Mouse (Mus musculus) heart, adult 8-10 months (tissue): ENCODE data around the gene Ing2. TPM values are rescaled to one million over a fixed set of nuclear protein-coding genes. Genes with fewer than 3 reads are reported as not detected.

Experiments
- DNase-seq: peaks from one replicate; pipeline ENCODE4 v3.0.0; 2022; ENCODE audit warnings: low spot score
- total RNA-seq, 4 experiments: library from RNA; stranded (reverse); gene quantifications; 2 replicates each; pipeline ENCODE4 v1.2.4; 2022

The Ing2 gene
- total RNA-seq, 4 experiments from 2014 or later: 5.4 to 6.7 (median 5.5) TPM

DNA sequence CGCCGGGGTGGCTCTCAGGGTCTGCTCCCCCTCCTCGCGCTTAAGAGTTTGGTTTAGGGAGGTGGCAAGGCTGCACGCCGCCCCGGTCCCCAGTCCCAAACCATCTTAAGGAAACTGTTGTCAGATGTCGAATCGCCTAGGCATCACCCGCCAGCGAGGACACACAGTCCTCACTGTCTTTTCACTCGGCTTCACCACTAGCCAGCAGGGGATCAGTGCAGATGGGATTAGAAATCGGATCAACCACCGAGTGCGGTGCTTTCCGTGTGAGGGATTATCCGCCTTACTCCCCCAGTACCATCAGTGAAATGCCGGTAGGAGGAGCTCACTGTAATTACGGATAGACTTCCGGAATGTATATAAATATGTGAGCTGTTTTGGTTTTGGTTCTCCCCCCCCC, 430 bp upstream of the Ing2 start:
- no peak for DNase-seq

DNA sequence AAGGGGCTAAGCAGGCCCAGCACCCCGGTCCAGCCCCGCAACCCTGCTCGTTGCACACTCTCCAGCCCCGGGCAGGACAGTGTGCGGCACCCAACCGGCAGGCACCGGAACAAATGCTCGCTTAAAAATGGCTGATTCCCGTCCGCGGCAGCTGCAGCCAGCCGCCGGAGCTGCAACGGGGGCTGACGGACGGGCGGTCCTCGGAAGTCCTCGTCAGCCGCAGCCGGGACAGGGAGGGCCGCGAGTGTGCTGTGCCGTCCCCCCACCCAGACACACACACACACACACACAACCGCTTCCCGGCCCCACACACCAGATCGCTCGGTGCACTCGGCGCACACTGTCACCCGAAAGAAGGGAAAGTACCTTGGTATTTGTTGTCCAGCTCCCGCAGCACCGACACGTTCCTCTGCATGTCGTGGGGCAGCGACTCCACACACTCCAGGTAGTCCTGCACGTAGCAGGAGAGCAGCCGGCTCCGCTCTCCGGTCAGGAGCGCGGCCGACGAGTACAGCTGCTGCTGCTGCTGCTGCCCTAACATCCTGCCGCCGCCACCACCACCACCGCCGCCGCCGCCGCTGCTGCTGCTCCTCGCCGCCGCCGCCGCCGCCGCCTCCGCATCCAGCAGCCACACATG, 1.1 kb downstream of the Ing2 start:
- no peak for DNase-seq

DNA sequence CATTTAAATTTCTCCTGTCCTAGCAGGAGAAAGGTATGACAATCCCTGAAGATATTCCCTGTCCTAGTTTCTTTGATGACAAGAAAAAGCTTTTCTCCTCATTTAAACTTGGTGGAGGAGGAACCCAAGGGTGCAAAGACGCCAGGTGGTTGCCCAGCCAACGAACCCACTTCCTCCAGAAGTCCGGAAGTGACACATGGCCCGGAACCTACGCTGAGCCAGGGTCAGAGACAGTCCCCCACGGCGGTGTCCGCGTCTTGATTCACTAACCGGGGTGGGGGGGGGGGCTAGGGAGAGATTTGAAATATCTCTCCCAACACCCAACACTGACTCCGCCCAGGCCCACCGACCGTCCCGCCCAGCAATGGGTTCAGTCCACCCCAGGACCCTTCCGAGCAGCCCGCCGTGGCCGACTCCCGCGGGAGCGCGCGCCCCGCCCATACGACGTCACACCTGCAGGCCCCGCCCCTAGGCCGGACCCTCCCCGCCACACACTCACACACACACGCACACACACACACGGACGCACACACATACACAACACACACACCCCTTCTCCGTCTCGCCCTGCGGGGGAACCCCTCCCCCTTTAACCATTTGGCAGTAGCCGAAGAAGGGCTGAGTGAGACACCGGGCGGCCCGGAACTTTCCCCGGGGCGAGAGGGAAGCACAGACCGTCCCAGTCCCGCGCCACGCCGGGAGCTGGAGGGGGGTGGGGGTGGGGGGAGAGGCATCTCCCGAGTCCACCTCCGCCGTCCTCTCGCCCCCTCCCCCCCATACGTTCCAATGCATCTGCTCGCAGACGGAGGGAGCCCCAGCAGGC, 1.8 kb downstream of the Ing2 start:
- peak; percentile 85 for DNase-seq

DNA sequence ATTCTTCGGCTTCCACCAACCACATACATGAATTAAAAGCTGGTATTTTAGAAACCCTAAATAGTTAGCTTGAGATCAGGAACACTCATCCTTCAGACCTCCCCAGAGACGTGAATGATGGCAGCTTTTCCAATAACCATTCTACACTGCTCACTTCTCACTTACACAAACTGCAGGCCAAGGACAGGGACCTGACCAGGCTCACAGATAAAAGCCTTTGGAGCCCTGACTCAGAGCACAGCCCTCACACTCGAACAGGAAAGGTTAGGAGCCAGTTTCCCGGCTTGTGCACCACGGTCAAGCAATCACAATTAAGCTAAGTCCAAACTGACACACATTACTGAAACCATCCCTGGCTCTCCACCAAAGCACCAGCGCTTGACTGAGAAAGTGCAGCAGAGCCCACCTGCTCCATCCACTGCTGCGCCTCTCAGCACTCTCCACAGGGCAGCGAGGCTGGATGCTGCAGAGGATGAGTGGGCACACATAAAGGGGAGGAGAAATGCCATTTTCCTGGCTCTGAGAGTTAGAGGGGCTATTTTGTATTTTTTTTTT, 11.0 kb downstream of the Ing2 start:
- DNase-seq: no peak

DNA sequence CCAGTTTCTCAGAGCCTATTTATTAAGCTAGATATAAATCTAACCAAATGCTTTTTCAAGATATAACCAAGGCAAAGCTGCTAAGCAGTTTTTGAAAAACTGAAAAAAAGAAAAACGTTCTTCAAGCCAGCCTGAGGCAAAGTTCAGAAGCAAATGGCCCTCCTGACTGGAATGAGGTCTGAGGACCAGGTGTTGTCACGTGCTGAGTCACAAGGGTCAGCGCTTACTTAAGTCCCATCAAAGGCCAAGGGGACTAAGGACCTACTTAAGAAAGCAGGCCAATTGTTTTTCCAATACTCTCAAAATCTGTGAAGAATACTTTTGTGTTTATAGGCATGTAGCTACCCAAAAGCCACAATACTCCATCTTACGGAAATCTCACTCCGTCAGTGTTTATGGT, 12.2 kb downstream of the Ing2 start:
- no peak for DNase-seq

DNA sequence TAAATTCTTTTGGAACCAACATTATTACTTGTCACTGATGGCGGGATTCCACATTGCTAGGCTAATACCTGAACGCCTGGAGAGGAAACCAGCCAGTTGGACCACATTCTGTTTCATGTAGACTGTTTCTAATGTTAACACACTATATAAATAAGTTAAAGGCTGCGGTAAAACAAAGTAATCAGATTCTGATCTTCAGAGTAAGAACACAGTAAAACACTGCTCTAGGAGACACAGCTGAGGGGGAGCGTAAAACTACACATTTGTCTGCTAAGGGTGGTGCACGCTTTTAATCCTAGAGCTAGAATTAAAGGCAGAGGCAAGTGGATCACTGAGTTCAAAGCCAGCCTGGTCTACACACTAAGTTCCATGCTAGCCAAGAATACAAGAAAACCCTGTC, 12.6 kb downstream of the Ing2 start:
- DNase-seq: no peak

DNA sequence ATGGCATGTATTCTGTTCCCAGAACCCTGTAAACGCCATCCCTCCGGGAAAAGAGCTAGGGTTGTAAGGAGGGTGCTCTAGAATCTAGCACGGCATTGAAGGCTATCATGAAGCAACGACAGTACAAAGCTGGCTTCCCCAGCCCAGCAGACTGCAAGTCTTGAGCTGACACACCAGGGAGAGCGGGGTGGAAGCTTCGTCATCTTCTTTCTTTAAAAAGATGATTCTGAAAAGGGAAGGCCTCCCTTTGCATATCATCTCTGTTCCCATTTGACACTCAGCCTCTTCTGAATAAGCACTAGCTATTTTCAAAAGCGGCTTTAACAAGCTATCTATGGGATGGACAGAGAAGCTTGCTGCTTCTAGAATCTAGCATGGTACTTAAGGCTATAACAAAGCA, 15.0 kb downstream of the Ing2 start:
- DNase-seq: no peak

DNA sequence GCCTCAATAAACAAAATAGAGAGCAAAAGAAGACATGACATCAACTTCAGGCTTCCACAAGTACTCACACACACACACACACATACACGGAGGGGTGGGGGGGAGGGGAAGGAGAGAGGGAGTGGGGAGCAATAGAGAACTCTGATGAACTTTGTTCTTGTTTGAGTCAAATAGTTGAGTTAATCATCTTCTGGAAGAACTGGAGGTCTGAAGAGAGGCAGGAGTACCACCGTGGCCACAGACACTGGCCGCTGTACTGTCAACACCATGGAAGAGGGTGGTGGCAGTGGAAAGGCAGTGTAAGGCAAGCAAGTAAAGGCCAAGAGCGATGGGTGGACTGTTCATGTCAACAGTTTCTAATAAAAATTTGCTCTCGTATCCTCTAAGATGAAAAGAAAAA, 15.9 kb downstream of the Ing2 start:
- no peak for DNase-seq

DNA sequence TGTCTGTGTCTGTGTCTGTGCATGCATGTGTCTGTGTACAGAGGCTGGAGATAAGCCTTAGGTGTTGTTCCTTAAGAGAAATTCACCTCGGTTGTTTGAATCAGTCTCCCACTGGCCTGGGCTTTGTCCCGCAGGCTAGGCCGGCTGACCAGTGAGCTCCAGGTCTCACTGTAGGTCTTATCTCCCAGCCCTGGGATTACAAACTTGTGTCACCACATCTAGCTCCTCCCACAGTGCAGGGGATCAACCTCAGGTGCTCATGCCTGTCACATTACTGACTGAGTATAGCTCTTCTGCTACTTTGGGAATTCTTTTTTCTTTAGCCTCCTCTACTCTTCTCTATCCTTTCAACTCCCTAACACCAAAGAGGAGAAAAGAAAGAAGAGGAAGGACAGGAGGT, 20.9 kb downstream of the Ing2 start:
- no peak for DNase-seq

DNA sequence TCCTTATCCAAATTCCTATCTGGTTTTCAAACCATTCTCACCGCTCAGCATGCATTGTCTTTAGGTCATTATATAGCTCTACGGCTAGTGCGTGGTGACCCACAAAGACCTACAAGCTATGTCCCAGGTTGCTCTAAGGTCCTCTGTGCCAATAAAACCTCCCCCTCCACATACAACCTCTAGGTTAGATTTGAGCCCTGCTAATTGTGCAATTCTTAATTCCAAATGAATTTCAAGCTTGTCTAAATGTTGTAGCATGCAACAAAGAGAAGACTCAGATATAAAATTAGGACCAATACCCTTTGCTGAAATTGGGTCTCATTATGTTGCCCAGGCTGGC, 22.6 kb downstream of the Ing2 start:
- DNase-seq: no peak

DNA sequence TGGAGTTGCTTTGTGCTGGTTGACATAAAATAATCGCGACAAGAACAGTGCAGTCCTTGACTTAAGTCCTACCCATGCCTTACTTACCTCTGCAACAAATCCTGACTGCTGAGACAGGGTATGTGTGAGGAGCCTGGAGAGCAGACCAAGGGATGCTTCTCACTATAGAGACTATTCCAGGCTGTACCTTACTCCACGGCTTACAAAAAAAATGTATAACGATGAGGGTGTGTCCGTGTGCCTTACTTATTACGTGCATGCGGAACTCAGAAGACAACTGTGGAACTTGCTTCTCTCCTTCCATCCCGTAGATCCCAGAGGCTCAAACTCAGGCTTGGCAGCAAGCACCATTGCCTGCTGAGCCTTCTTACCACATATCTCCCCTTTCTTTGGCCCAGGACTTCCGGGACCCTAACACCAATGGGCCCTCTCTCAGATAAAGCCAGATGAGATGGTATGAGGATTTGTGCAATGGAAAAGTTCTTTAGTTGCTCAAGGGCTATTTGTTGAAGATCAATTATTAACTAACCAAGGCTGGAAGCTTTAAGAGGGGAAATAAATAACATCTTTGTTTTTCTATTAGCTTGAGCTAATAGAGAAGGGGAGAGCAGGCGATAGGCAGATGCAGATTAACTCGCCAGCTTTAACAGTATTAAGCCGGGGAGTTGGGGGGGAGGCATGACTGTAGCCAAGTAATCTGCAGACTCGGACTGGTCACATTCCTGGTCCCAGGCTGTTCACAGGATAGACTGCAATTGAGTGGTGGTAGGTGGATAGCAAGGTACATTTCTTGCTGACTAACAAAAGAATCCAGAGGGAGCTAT, 23.2 kb downstream of the Ing2 start:
- DNase-seq: no peak

DNA sequence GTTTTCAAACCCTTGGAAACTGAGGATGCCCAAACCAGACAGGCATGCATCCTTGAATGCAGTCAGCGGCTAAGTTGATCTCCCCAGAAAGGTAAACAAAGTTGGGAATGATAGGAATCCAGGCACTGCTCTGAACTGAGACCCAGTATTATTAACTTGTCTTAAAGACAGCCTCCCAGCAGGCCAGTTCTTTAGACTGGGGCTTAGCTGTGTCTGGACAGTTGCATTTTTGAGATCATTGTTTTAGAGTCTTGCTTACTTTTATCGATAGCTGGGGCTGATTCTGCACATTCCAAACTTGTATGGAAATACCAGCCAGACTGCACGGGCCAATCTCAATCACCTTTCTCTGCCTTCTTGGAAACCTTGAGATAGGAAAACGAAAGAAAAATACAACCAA, 24.5 kb downstream of the Ing2 start:
- DNase-seq: no peak

DNA sequence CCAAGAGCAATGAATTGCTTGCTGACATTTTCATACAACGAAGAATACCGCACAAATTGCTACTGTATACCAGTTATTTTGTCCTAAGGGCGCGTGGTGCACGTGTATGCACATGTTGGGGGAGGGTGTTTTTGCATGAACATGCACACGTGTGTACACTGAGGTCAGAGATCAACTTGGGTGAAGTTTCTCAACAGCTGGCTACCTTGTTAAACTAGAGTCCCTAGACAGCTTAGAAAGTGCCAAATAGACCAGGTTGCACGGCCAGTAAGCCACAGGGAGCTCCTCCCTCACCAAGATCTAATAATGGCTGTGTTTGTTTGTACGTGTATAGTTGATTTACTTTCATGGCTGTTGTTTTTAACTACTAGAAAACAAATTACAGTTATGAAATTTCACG, 25.8 kb downstream of the Ing2 start:
- no peak for DNase-seq

DNA sequence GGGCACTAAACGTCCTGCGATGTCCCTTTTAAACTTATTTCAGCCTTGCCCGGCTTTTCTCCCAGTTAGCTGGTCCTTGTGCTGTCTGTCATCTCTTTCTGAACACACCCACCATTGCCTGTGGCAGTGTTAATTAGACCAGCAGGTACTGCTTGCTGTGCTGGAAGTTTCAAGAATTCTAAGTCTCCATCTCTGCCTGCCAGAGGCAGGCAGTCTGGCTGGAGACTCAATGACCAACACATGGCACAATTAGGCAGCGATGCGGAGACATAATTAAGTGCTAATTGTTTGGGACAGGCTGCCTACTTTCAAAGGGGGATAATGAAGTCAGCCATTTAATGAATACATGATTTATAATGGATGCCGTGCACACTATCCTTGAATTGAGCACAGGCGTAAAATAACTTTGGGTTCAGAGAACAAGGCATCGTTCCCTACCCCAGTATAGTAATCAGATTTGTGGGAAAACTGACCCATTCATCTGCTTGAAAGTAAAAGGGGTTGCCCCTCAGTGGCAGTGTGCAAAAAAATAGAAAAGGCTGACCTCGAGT, 32.8 kb downstream of the Ing2 start:
- DNase-seq: no peak

DNA sequence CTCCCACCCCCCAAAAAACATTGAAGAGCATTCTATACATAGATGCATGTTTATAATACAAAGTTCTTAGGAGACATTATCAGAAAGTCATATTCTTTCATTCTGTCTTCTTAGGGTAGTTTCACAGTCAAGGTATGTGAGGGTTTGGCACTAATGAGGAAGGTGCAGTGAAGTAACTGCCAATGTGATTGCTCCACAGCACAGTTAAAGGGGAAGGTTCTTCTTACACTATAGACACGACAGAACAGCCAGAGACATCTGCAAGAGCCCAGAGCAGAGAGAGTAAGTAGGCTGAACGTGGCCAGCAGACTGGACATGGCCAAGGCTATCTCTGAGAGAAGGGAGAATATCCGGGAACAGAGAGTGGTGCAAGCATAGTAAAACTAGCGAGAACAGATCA, 38.2 kb downstream of the Ing2 start:
- DNase-seq: no peak

DNA sequence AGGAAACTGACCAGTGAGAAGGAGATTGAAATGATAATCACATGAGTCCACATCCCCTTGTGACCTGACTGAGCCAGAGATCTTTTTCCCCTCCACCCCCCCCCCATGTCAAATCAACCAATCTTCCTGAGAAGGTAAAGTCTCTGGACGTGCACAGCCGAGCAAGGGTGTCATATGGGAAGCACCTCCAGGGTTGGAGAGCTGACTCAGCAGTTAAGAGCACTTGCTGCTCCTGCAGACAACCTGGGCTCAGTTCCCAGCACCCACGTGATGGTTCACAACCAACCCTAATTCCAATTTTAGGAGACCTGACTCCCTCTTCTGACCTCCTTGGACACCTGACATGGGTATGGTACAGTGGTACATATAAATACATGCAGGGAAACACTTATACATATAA, 39.3 kb downstream of the Ing2 start:
- no peak for DNase-seq

DNA sequence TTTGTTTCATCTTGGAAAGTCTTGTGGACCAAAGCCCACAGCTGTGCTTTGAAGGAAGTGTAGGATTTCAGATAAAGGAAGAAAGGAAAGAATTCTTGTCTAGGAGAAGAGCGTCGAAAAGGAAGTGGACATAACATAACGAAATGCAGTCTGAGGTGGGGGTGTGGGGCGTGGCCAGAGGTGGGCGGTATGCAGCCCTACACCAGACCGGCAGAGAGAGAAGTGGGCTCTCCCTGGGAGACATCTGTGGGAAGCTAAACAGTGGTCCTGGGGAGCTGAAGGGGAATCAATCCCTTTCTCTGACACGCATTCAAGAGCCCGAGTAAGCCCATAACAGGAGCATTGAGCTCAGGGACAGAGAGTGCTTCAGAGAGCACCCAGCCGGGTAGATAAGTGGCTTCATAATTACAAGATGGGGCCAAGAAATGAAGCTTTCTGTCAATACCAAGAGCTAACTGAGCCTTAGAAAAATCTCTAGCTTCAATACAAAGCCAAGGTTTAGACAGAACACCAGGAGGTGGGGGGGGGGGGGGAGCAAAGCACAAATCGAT, 40.5 kb downstream of the Ing2 start:
- DNase-seq: no peak

DNA sequence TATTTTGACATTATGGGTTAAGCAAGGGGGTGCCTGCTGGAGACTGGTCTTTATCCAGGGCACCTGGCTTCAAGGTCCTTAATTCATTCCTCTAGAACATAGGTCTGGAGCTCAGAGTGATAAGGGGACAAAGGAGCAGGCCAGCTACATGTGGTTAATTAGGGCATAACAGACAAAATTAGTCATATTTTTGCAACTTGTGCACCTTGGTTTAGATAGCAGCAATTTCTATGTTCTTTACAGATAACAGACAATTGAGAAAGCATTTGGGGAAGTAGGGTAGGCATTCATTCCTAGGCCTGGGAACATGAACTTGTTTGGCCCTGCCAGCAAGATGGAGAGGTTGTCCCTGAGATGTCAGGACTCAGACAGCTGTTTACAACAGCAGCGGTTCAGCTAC, 54.2 kb downstream of the Ing2 start:
- no peak for DNase-seq
